Mouse (Mus musculus) natural killer cell, adult 2 months (primary cell): ENCODE measurements around the gene Hdx.

Source experiments
- DNase-seq, 2 experiments: peaks; one replicate each; pipeline ENCODE4 v3.0.0; 2022; ENCODE audit warnings: low spot score in 2 of 2

Gene Hdx

GRCm38 (mm10) chrX:111696356-111697282, at the start of gene Hdx:
TSS of gene Hdx (minus strand) at chrX:111697079.
- no peak for DNase-seq

GRCm38 (mm10) chrX:111685665-111686064, 11.2 kb downstream of the Hdx start:
- DNase-seq, result no peak

GRCm38 (mm10) chrX:111671685-111672084, 25.2 kb downstream of the Hdx start:
- DNase-seq, result no peak

- no peak for DNase-seq
These were observed 36.5 kb downstream of the Hdx start for GRCm38 (mm10) chrX:111660381-111660780.

- DNase-seq, result no peak
These were observed 38.2 kb downstream of the Hdx start for GRCm38 (mm10) chrX:111658671-111659070.

GRCm38 (mm10) chrX:111644945-111645344, 51.9 kb downstream of the Hdx start:
- DNase-seq, result no peak

- DNase-seq, result no peak
These were observed 56.3 kb downstream of the Hdx start for GRCm38 (mm10) chrX:111640616-111641015.

- DNase-seq, result no peak
These were observed 99.2 kb downstream of the Hdx start for GRCm38 (mm10) chrX:111597631-111598161.

- no peak for DNase-seq
These were observed 109.3 kb downstream of the Hdx start for GRCm38 (mm10) chrX:111587616-111588015.

- DNase-seq, result no peak
These were observed 119.8 kb downstream of the Hdx start for GRCm38 (mm10) chrX:111577044-111577443.

- DNase-seq, result no peak
These were observed 159.0 kb downstream of the Hdx start, which contains the start of gene Rps6ka6 for GRCm38 (mm10) chrX:111537859-111538258. TSS of gene Rps6ka6 (minus strand) at chrX:111537959.
